Mouse (Mus musculus) left cerebral cortex, adult 2 months (tissue): Measurements from ENCODE around the gene Dlx1. TPM values are rescaled to one million over a fixed set of nuclear protein-coding genes. Genes with fewer than 3 reads are reported as not detected.

Experiments
- DNase-seq, 2 experiments: peaks; one replicate each; pipeline ENCODE4 v3.0.0; 2021 to 2022; ENCODE audit warnings: low spot score in 2 of 2, mixed read lengths in 1 of 2; ENCODE audit errors: extremely low spot score in 1 of 2
- H3K27ac ChIP-seq: fragments of 200-600 bp; 2 replicates; pipeline ENCODE4 v1.8.1; 2022
- H3K4me3 ChIP-seq: fragments of 200-600 bp; 2 replicates; pipeline ENCODE4 v1.8.1; 2022
- CTCF ChIP-seq: fragments of 200-600 bp; IDR thresholded peaks from 2 replicates; pipeline ENCODE4 v1.8.1; 2022; ENCODE audit warnings: antibody characterized with exemption, mild to moderate bottlenecking, moderate library complexity
- intact Hi-C: fragments of 180-260 bp; cut with DNase I; formaldehyde crosslinking; loops from one replicate; pipeline ENCODE4 v1.15.1; 2025
- total RNA-seq, 2 experiments: library from RNA; stranded (reverse); gene quantifications; 2 replicates each; pipeline ENCODE4 v1.2.3; 2021

Dlx1 gene
- total RNA-seq, 2 experiments from 2014 or later: 21.1 to 25.3 TPM

DNA sequence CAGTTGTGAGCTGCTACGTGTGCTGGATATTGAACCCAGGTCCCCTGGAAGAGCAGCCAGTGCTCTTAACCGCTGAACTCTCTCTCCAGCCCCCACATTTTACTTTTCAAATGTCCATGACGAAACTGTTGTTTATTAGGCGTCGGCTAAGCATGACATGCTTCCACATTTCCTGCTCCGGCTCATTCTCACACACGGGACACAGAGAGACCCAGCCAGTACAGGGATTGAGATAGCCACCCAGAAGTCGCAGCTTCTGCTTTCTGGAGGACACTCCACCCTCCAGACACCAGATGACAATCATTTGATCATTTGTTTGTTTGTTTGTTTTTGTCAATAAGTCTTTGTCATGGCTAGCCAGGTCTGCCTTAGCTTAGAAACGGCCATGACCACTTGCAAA is 23.1 kb upstream of the Dlx1 start:
- H3K4me3 ChIP-seq: no peak overlapping the region
- no peak for TF ChIP-seq CTCF
- H3K27ac ChIP-seq: no peak overlapping the region
- no peak for DNase-seq
- intact Hi-C loops: no loop called here

DNA sequence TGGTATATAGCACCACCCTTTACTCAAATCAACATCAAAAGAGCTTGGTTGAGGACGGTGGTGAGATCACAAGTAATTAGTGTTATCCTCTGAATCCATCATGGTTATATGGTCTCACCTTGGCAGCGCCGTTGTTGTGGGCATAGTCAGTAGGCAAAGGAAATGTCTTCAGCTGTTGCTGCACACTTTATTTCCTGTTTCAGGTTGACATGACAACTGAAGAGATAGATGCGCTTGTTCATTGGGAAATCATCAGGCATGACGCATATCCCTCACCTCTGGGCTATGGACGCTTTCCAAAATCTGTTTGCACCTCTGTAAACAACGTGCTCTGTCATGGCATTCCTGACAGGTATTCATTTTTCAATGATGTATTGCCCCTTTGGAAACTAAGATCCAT is 16.7 kb upstream of the Dlx1 start:
- no peak overlapping the region for H3K4me3 ChIP-seq
- no peak overlapping the region for H3K27ac ChIP-seq
- no peak for TF ChIP-seq CTCF
- intact Hi-C loops: no loop called here
- DNase-seq: no peak

GRCm38 (mm10) chr2:71512326-71512725 is 15.6 kb upstream of the Dlx1 start:
- no peak overlapping the region for H3K27ac ChIP-seq
- no peak for DNase-seq
- intact Hi-C loops: no loop called here
- no peak overlapping the region for H3K4me3 ChIP-seq
- no peak for TF ChIP-seq CTCF

GRCm38 (mm10) chr2:71516995-71517394 is 10.9 kb upstream of the Dlx1 start:
- TF ChIP-seq CTCF: no peak
- no peak overlapping the region for H3K4me3 ChIP-seq
- no peak overlapping the region for H3K27ac ChIP-seq
- DNase-seq: no peak
- intact Hi-C loops: no loop called here

- no peak for TF ChIP-seq CTCF
- DNase-seq: no peak
- intact Hi-C loops: no loop called here
- H3K27ac ChIP-seq: no peak overlapping the region
- no peak overlapping the region for H3K4me3 ChIP-seq
Observed at GRCm38 (mm10) chr2:71517466-71518099, 10.3 kb upstream of the Dlx1 start.

- Histone ChIP-seq H3K27ac (no peak overlapping the region), H3K4me3 (no peak overlapping the region)
- no peak for DNase-seq
- TF ChIP-seq CTCF: no peak
- intact Hi-C loops: no loop called here
Observed at GRCm38 (mm10) chr2:71522871-71523270, 5.0 kb upstream of the Dlx1 start.

GRCm38 (mm10) chr2:71523431-71523830 is 4.5 kb upstream of the Dlx1 start:
- H3K27ac ChIP-seq: no peak overlapping the region
- intact Hi-C loops: no loop called here
- H3K4me3 ChIP-seq: no peak overlapping the region
- DNase-seq: no peak
- no peak for TF ChIP-seq CTCF

- no peak overlapping the region for H3K4me3 ChIP-seq
- no peak overlapping the region for H3K27ac ChIP-seq
- TF ChIP-seq CTCF: no peak
- no peak for DNase-seq
- intact Hi-C loops: loop anchor here (5.0 kb wide), 1 partner anchor 962 kb away; no protein-coding TSS in a partner anchor
Observed at GRCm38 (mm10) chr2:71524763-71525162, 3.1 kb upstream of the Dlx1 start.

- Histone ChIP-seq H3K4me3 (no peak overlapping the region), H3K27ac (no peak overlapping the region)
- intact Hi-C loops: loop anchor here (5.0 kb wide), 1 partner anchor 964 kb away; no protein-coding TSS in a partner anchor
- DNase-seq: no peak
- no peak for TF ChIP-seq CTCF
Observed at GRCm38 (mm10) chr2:71526595-71527322, 1.2 kb upstream of the Dlx1 start.

GRCm38 (mm10) chr2:71527323-71528013 is 445 bp upstream of the Dlx1 start:
- no peak overlapping the region for H3K27ac ChIP-seq
- DNase-seq: no peak
- intact Hi-C loops: loop anchor here (5.0 kb wide), 1 partner anchor 965 kb away; no protein-coding TSS in a partner anchor
- no peak overlapping the region for H3K4me3 ChIP-seq
- no peak for TF ChIP-seq CTCF

DNA sequence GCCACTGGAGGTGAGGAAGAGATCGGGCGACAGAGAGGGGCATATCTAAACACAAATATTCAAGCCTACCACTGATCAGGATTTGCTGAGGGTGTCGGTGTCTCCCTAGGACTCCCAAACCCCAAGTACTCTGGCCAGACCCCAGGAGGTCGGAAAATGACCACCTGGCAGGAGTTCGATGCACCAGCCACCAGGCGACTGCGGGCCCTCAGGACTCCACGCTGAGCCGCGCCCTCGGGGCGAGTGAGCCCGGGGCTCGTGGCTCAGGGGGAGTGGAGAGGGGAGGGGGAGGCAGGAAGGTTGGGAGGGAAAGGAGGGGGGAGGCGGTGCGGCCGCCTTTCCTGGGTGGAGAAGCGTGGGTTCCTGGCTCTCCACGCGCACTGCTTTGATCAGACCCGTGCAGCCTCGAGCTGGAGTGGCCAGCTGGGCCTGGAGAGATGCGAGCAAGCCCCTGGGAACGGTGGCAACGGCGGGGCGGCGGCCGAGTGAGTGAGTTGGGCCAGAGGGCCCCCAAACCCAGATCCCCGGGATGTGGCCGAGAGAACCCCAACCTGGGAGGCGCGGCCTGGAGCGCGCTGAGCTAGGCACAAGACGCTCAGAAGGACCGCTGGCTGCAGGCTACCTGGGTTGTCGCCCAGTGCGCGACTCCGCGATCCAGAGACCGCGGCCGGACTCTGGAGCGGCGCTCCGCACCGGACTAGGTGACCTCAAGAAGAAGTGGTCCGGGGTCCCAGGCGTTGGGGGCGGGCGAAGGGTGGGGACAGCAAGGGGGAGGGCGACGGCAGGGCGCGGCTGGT is 999 bp downstream of the Dlx1 start:
- peak overlapping the region; percentile 24 for H3K4me3 ChIP-seq
- no peak for DNase-seq
- H3K27ac ChIP-seq: peak overlapping the region; percentile 32
- intact Hi-C loops: loop anchor here (5.0 kb wide), 1 partner anchor 967 kb away; no protein-coding TSS in a partner anchor
- TF ChIP-seq CTCF: no peak
